Mouse (Mus musculus) megakaryocyte, embryonic 14.5 days (primary cell): ENCODE measurements around the gene Rpl28. TPM values are rescaled to one million over a fixed set of nuclear protein-coding genes. Genes with fewer than 3 reads are reported as not detected.
"Not testable (repeated sequence)": the region's sequence is repeated elsewhere in the genome, so short reads cannot be mapped to it uniquely, and the experiment has no call there.

Experiments used
- H3K27me3 ChIP-seq: replicated peaks from 2 replicates; pipeline ENCODE3; 2012; ENCODE audit warnings: inconsistent platforms
- H3K36me3 ChIP-seq: replicated peaks from 2 replicates; pipeline ENCODE3; 2012; ENCODE audit warnings: low read length, inconsistent platforms, mixed read lengths
- H3K4me1 ChIP-seq: 2 replicates; pipeline ENCODE4 v1.6.1; 2012; ENCODE audit warnings: inconsistent platforms
- H3K4me3 ChIP-seq: replicated peaks from 2 replicates; pipeline ENCODE3; 2012; ENCODE audit warnings: moderate library complexity, mild to moderate bottlenecking, inconsistent platforms
- H3K9me3 ChIP-seq: 2 replicates; pipeline ENCODE4 v1.6.1; 2012; ENCODE audit warnings: inconsistent platforms
- FLI1 ChIP-seq: IDR thresholded peaks from 2 replicates; pipeline ENCODE4 v1.6.1; 2012; ENCODE audit warnings: low read length, inconsistent platforms, mixed read lengths
- GATA1 ChIP-seq: IDR thresholded peaks from 3 replicates; pipeline ENCODE4 v1.6.1; 2012; ENCODE audit warnings: mixed read lengths, low read length, inconsistent platforms, borderline replicate concordance
- polyA plus RNA-seq: library from polyadenylated mRNA; stranded (reverse); fragments of >175 nt; gene quantifications from 2 replicates; pipeline ENCODE4 v1.2.3, GENCODE M21; 2012; ENCODE audit warnings: low replicate concordance; ENCODE audit not compliant: insufficient read depth

Rpl28 gene
- polyA plus RNA-seq, 1 experiment, result 12,997 TPM

GRCm38 (mm10) chr7:4782759-4783158, 9.9 kb upstream of the Rpl28 start, which contains the start of the genes Il11 and Tmem190:
Il11 (minus strand) TSS chr7:4782859.
Tmem190 (plus strand) TSS chr7:4782937.
- no peak for TF ChIP-seq GATA1
- no peak for TF ChIP-seq FLI1
- Histone ChIP-seq H3K27me3 (peaks cover 7% of the 10 kb centered on the region), H3K4me3 (peak within 1 kb of the TSS; percentile 79), H3K36me3 (peaks cover 3% of the 10 kb centered on the region), H3K9me3 (no peaks in the 10 kb centered on the region), H3K4me1 (peaks cover 98% of the 10 kb centered on the region)

GRCm38 (mm10) chr7:4783667-4784268, 8.9 kb upstream of the Rpl28 start:
- peak overlapping the region; percentile 79 for H3K4me3 ChIP-seq
- no peaks in the 10 kb centered on the region for H3K27me3 ChIP-seq
- peaks cover 95% of the 10 kb centered on the region for H3K4me1 ChIP-seq
- H3K9me3 ChIP-seq, result no peaks in the 10 kb centered on the region
- TF ChIP-seq GATA1, result no peak
- no peak for TF ChIP-seq FLI1
- peaks cover 3% of the 10 kb centered on the region for H3K36me3 ChIP-seq

- H3K4me3 ChIP-seq, result peak overlapping the region; percentile 96
- no peaks in the 10 kb centered on the region for H3K27me3 ChIP-seq
- peaks cover 72% of the 10 kb centered on the region for H3K4me1 ChIP-seq
- H3K36me3 ChIP-seq, result peaks cover 8% of the 10 kb centered on the region
- TF ChIP-seq GATA1 (no peak), FLI1 (no peak)
- no peaks in the 10 kb centered on the region for H3K9me3 ChIP-seq
Observed at GRCm38 (mm10) chr7:4788499-4789435, 3.9 kb upstream of the Rpl28 start.

GRCm38 (mm10) chr7:4789436-4789935, 3.2 kb upstream of the Rpl28 start, which contains the start of gene Tmem238:
Tmem238 (minus strand) TSS chr7:4789656.
- TF ChIP-seq FLI1, result no peak
- no peak for TF ChIP-seq GATA1
- Histone ChIP-seq H3K4me1 (peaks cover 72% of the 10 kb centered on the region), H3K9me3 (no peaks in the 10 kb centered on the region), H3K36me3 (peaks cover 15% of the 10 kb centered on the region), H3K4me3 (peak within 1 kb of the TSS; percentile 96), H3K27me3 (no peaks in the 10 kb centered on the region)

- not testable (repeated sequence) for H3K27me3 ChIP-seq
- peaks cover 53% of the 10 kb centered on the region for H3K4me1 ChIP-seq
Observed at GRCm38 (mm10) chr7:4793248-4793647, 574 bp downstream of the Rpl28 start.

GRCm38 (mm10) chr7:4793674-4794073, 1.0 kb downstream of the Rpl28 start:
- H3K27me3 ChIP-seq, result no peaks in the 10 kb centered on the region
- peaks cover 49% of the 10 kb centered on the region for H3K36me3 ChIP-seq
- H3K4me1 ChIP-seq, result peaks cover 49% of the 10 kb centered on the region
- TF ChIP-seq FLI1 (no peak), GATA1 (no peak)
- no peaks in the 10 kb centered on the region for H3K9me3 ChIP-seq
- peak overlapping the region; percentile 99 for H3K4me3 ChIP-seq

More at GRCm38 (mm10) chr7:4793248-4793647, 574 bp downstream of the Rpl28 start:
- H3K9me3 ChIP-seq, result not testable (repeated sequence)
- H3K36me3 ChIP-seq, result peaks cover 44% of the 10 kb centered on the region
- H3K4me3 ChIP-seq, result peak overlapping the region; percentile 99

GRCm38 (mm10) chr7:4794631-4795168, 2.0 kb downstream of the Rpl28 start:
- Histone ChIP-seq H3K9me3 (no peaks in the 10 kb centered on the region), H3K4me3 (peak overlapping the region; percentile 62), H3K4me1 (peaks cover 39% of the 10 kb centered on the region), H3K27me3 (no peaks in the 10 kb centered on the region), H3K36me3 (peaks cover 57% of the 10 kb centered on the region)
- TF ChIP-seq FLI1 (no peak), GATA1 (no peak)

- peaks cover 33% of the 10 kb centered on the region for H3K4me1 ChIP-seq
- H3K27me3 ChIP-seq, result no peaks in the 10 kb centered on the region
- H3K9me3 ChIP-seq, result no peaks in the 10 kb centered on the region
- peaks cover 57% of the 10 kb centered on the region for H3K36me3 ChIP-seq
- no peak overlapping the region for H3K4me3 ChIP-seq
- TF ChIP-seq FLI1, result no peak
- no peak for TF ChIP-seq GATA1
Observed at GRCm38 (mm10) chr7:4795767-4796433, 3.2 kb downstream of the Rpl28 start.

GRCm38 (mm10) chr7:4802247-4802646, 9.6 kb downstream of the Rpl28 start:
- H3K27me3 ChIP-seq, result no peaks in the 10 kb centered on the region
- peaks cover 14% of the 10 kb centered on the region for H3K4me1 ChIP-seq
- no peak overlapping the region for H3K4me3 ChIP-seq
- no peak for TF ChIP-seq GATA1
- no peak for TF ChIP-seq FLI1
- no peaks in the 10 kb centered on the region for H3K9me3 ChIP-seq
- peaks cover 56% of the 10 kb centered on the region for H3K36me3 ChIP-seq
